Mouse (Mus musculus) heart, adult 2 months (tissue): ENCODE results near the gene Shisa3.

Source experiments
- CTCF ChIP-seq: fragments of 200-600 bp; IDR thresholded peaks from 2 replicates; pipeline ENCODE4 v1.8.1; 2022; ENCODE audit warnings: antibody characterized with exemption, mild to moderate bottlenecking, moderate library complexity
- EP300 ChIP-seq: fragments of 200-500 bp; IDR thresholded peaks from 2 replicates; pipeline ENCODE4 v1.6.1; 2011; ENCODE audit warnings: low read depth, low read length, control low read depth; ENCODE audit not compliant: insufficient read depth
- POLR2A ChIP-seq: fragments of 200-500 bp; IDR thresholded peaks from 2 replicates; pipeline ENCODE4 v1.6.1; 2011; ENCODE audit warnings: mild to moderate bottlenecking, low read depth, low read length, control low read depth; ENCODE audit not compliant: insufficient read depth

GRCm38 (mm10) chr5:67575705-67576104 lies 32.0 kb upstream of the Shisa3 start:
- TF ChIP-seq POLR2A = no peak
- no peak for TF ChIP-seq CTCF
- TF ChIP-seq EP300 = no peak
